Mouse (Mus musculus): ENCODE data around the gene Nkg7. TPM values are rescaled to one million over a fixed set of nuclear protein-coding genes. Genes with fewer than 3 reads are reported as not detected.
"Not testable (repeated sequence)": the region's sequence is repeated elsewhere in the genome, so short reads cannot be mapped to it uniquely, and the experiment has no call there.

Nkg7 gene
- polyA plus RNA-seq (2015; fragmentation: Nextera tagmentation; extraction: Ambion mirVana), result 0.26 TPM in 1 of 2 replicates, not detected in the other

- 85% methylated on average over 10 of the region's 10 CpGs for WGBS
- no peak within 1 kb of the TSS for H3K4me2 ChIP-seq
- H3K9ac ChIP-seq, result no peak within 1 kb of the TSS
- no peaks in the 10 kb centered on the region for H3K36me3 ChIP-seq
- no peaks in the 10 kb centered on the region for H3K27me3 ChIP-seq
- H3K27ac ChIP-seq, result no peak within 1 kb of the TSS
- H3K4me3 ChIP-seq, result no peak within 1 kb of the TSS
- ATAC-seq (ENCODE audit: low FRiP score), result no peak
- no peaks in the 10 kb centered on the region for H3K9me3 ChIP-seq
- no peaks in the 10 kb centered on the region for H3K4me1 ChIP-seq (replicated peaks)
Measured at GRCm38 (mm10) chr7:43436341-43437255, at the start of gene Nkg7. Nkg7 (plus strand) TSS chr7:43437073.

GRCm38 (mm10) chr7:43392349-43393121 is 44.3 kb upstream of the Nkg7 start:
- 85% methylated on average over 8 of the region's 8 CpGs for WGBS
- Histone ChIP-seq H3K9ac (no peak overlapping the region), H3K9me3 (peaks cover 3% of the 10 kb centered on the region; the same call in 1 of the 2 replicates), H3K4me2 (no peak overlapping the region), H3K27ac (no peak overlapping the region), H3K4me3 (no peak overlapping the region), H3K36me3 (no peaks in the 10 kb centered on the region), H3K4me1 (replicated peaks) (no peaks in the 10 kb centered on the region), H3K27me3 (no peaks in the 10 kb centered on the region)
- no peak for ATAC-seq (ENCODE audit: low FRiP score)

GRCm38 (mm10) chr7:43399501-43399900 is 37.4 kb upstream of the Nkg7 start:
- H3K36me3 ChIP-seq, result no peaks in the 10 kb centered on the region
- no peak overlapping the region for H3K27ac ChIP-seq
- no peak overlapping the region for H3K9ac ChIP-seq
- 90% methylated on average over 2 of the region's 2 CpGs for WGBS
- no peaks in the 10 kb centered on the region for H3K27me3 ChIP-seq
- H3K4me1 ChIP-seq (replicated peaks), result no peaks in the 10 kb centered on the region
- no peak for ATAC-seq (ENCODE audit: low FRiP score)
- no peak overlapping the region for H3K4me2 ChIP-seq
- no peaks in the 10 kb centered on the region for H3K9me3 ChIP-seq
- H3K4me3 ChIP-seq, result no peak overlapping the region

GRCm38 (mm10) chr7:43402718-43403117 is 34.2 kb upstream of the Nkg7 start:
- no peak overlapping the region for H3K27ac ChIP-seq
- ATAC-seq (ENCODE audit: low FRiP score), result no peak
- no peak overlapping the region for H3K4me3 ChIP-seq
- H3K4me1 ChIP-seq (replicated peaks), result no peaks in the 10 kb centered on the region
- H3K36me3 ChIP-seq, result no peaks in the 10 kb centered on the region
- WGBS, result 67% methylated on average over 2 of the region's 2 CpGs
- H3K27me3 ChIP-seq, result no peaks in the 10 kb centered on the region
- no peak overlapping the region for H3K9ac ChIP-seq
- H3K9me3 ChIP-seq, result no peaks in the 10 kb centered on the region
- no peak overlapping the region for H3K4me2 ChIP-seq

- Histone ChIP-seq H3K9me3 (no peaks in the 10 kb centered on the region), H3K4me1 (replicated peaks) (no peaks in the 10 kb centered on the region), H3K27ac (no peak overlapping the region), H3K36me3 (no peaks in the 10 kb centered on the region), H3K4me3 (no peak overlapping the region), H3K4me2 (no peak overlapping the region), H3K9ac (no peak overlapping the region), H3K27me3 (no peaks in the 10 kb centered on the region)
- no peak for ATAC-seq (ENCODE audit: low FRiP score)
- 81% methylated on average over 3 of the region's 3 CpGs for WGBS
Measured at GRCm38 (mm10) chr7:43407573-43407972, 29.3 kb upstream of the Nkg7 start.

- no peak within 1 kb of the TSS for H3K27ac ChIP-seq
- 85% methylated on average over 4 of the region's 4 CpGs for WGBS
- H3K4me2 ChIP-seq, result no peak within 1 kb of the TSS
- no peaks in the 10 kb centered on the region for H3K27me3 ChIP-seq
- H3K36me3 ChIP-seq, result no peaks in the 10 kb centered on the region
- H3K9ac ChIP-seq, result no peak within 1 kb of the TSS
- H3K9me3 ChIP-seq, result no peaks in the 10 kb centered on the region
- H3K4me1 ChIP-seq (replicated peaks), result no peaks in the 10 kb centered on the region
- no peak for ATAC-seq (ENCODE audit: low FRiP score)
- H3K4me3 ChIP-seq, result no peak within 1 kb of the TSS
Measured at GRCm38 (mm10) chr7:43408131-43408553, 28.7 kb upstream of the Nkg7 start, which contains the start of gene Siglecg. Siglecg (plus strand) TSS chr7:43408204.

GRCm38 (mm10) chr7:43409084-43409483 is 27.8 kb upstream of the Nkg7 start:
- Histone ChIP-seq H3K27ac (no peak overlapping the region), H3K9me3 (no peaks in the 10 kb centered on the region), H3K4me1 (replicated peaks) (no peaks in the 10 kb centered on the region), H3K9ac (no peak overlapping the region), H3K4me2 (no peak overlapping the region), H3K27me3 (no peaks in the 10 kb centered on the region), H3K4me3 (no peak overlapping the region), H3K36me3 (no peaks in the 10 kb centered on the region)
- 81% methylated on average over 3 of the region's 3 CpGs for WGBS
- no peak for ATAC-seq (ENCODE audit: low FRiP score)

- H3K9me3 ChIP-seq; H3K27me3 ChIP-seq; H3K9ac ChIP-seq; H3K27ac ChIP-seq; H3K4me1 ChIP-seq (replicated peaks); H3K36me3 ChIP-seq; ATAC-seq (ENCODE audit: low FRiP score); H3K4me3 ChIP-seq; H3K4me2 ChIP-seq: not testable (repeated sequence)
- 52% methylated on average over 4 of the region's 4 CpGs for WGBS
Measured at GRCm38 (mm10) chr7:43411724-43412123, 25.1 kb upstream of the Nkg7 start.

GRCm38 (mm10) chr7:43417298-43417697 is 19.6 kb upstream of the Nkg7 start:
- Histone ChIP-seq H3K36me3 (no peaks in the 10 kb centered on the region), H3K4me3 (no peak overlapping the region), H3K4me1 (replicated peaks) (no peaks in the 10 kb centered on the region), H3K27ac (no peak overlapping the region), H3K9ac (no peak overlapping the region), H3K27me3 (no peaks in the 10 kb centered on the region), H3K9me3 (no peaks in the 10 kb centered on the region), H3K4me2 (no peak overlapping the region)
- 87% methylated on average over 10 of the region's 10 CpGs for WGBS
- no peak for ATAC-seq (ENCODE audit: low FRiP score)

GRCm38 (mm10) chr7:43422995-43423617 is 13.8 kb upstream of the Nkg7 start:
- Histone ChIP-seq H3K4me1 (replicated peaks) (no peaks in the 10 kb centered on the region), H3K27me3 (no peaks in the 10 kb centered on the region), H3K4me2 (peak overlapping the region; percentile 32), H3K9me3 (no peaks in the 10 kb centered on the region), H3K36me3 (no peaks in the 10 kb centered on the region), H3K4me3 (no peak overlapping the region), H3K9ac (no peak overlapping the region), H3K27ac (no peak overlapping the region)
- peak; percentile 94 for ATAC-seq (ENCODE audit: low FRiP score)
- 14% methylated on average over 11 of the region's 11 CpGs for WGBS

- ATAC-seq (ENCODE audit: low FRiP score), result no peak
- 67% methylated on average over 3 of the region's 3 CpGs for WGBS
- H3K4me3 ChIP-seq, result no peak overlapping the region
Measured at GRCm38 (mm10) chr7:43423991-43424625, 12.8 kb upstream of the Nkg7 start.

GRCm38 (mm10) chr7:43427406-43427805 is 9.5 kb upstream of the Nkg7 start, which contains the start of gene Lim2:
Lim2 (plus strand) TSS chr7:43427670.
- no peak within 1 kb of the TSS for H3K9ac ChIP-seq
- H3K4me1 ChIP-seq (replicated peaks), result no peaks in the 10 kb centered on the region
- ATAC-seq (ENCODE audit: low FRiP score), result no peak
- H3K9me3 ChIP-seq, result no peaks in the 10 kb centered on the region
- H3K27me3 ChIP-seq, result no peaks in the 10 kb centered on the region
- no peak within 1 kb of the TSS for H3K4me3 ChIP-seq
- 87% methylated on average over 8 of the region's 8 CpGs for WGBS
- no peak within 1 kb of the TSS for H3K27ac ChIP-seq
- no peak within 1 kb of the TSS for H3K4me2 ChIP-seq
- no peaks in the 10 kb centered on the region for H3K36me3 ChIP-seq

More at GRCm38 (mm10) chr7:43423991-43424625, 12.8 kb upstream of the Nkg7 start:
- no peaks in the 10 kb centered on the region for H3K4me1 ChIP-seq (replicated peaks)
- H3K27ac ChIP-seq, result no peak overlapping the region
- no peaks in the 10 kb centered on the region for H3K36me3 ChIP-seq
- no peaks in the 10 kb centered on the region for H3K27me3 ChIP-seq
- no peak overlapping the region for H3K9ac ChIP-seq
- H3K9me3 ChIP-seq, result no peaks in the 10 kb centered on the region
- H3K4me2 ChIP-seq, result no peak overlapping the region

All from hindbrain, embryonic 13.5 days (tissue).